In genomic region chr6:7857356-7858247, GRCm38 (mm10) we compare ENCODE assay signal across 15 mouse cellular contexts. TPM values are rescaled to one million over a fixed set of nuclear protein-coding genes. Genes with fewer than 3 reads are reported as not detected.
A peak's percentile ranks its signal among the peaks of the same experiment; 100 is the strongest.
DNase-seq lines count a peak whose midpoint lies in the region; ATAC-seq lines count a peak whose summit lies in the region.
"Had no signal": no experiment of that assay in that cellular context is flagged by ENCODE, and none has a peak within 500 bp of the region (broad histone marks: within the 10 kb centered on the region; RNA-seq: fewer than 3 reads in every experiment).

No protein-coding gene starts in this region.

- DNase-seq in adrenal gland, adult 2 months = peak; percentile 60
- DNase-seq in adrenal gland, adult 8-10 months = no peak
- DNase-seq in kidney, postnatal 14 days = peak; percentile 28
- DNase-seq in lung, postnatal 25 days (ENCODE audit: low spot score) = peak; percentile 34
- DNase-seq in thymus, postnatal 14 days = no peak
- no peak for DNase-seq in right cerebral cortex, postnatal 10 days (ENCODE audit: low spot score in 2 of 2)
- DNase-seq: cerebellum, postnatal 14 days; gastrocnemius, postnatal 10 days; heart, postnatal 36 days had no signal

- no peaks in the 10 kb centered on the region for H3K9me3 ChIP-seq in kidney, embryonic 14.5 days (ENCODE audit: control insufficient read depth, low read length)
- H3K9me3 ChIP-seq in liver, embryonic 12.5 days (replicated peaks) = no peaks in the 10 kb centered on the region
- H3K9me3 ChIP-seq: embryonic facial prominence, embryonic 12.5 days; forebrain, embryonic 15.5 days; neural tube, embryonic 15.5 days had no signal

- no peak overlapping the region for H3K4me3 ChIP-seq in kidney, embryonic 14.5 days (ENCODE audit: low read length)
- H3K4me3 ChIP-seq in liver, embryonic 12.5 days = no peak overlapping the region
- H3K4me3 ChIP-seq: embryonic facial prominence, embryonic 12.5 days; forebrain, embryonic 15.5 days; neural tube, embryonic 15.5 days had no signal

- ATAC-seq in kidney, embryonic 14.5 days (ENCODE audit: low FRiP score, low TSS enrichment) = no peak
- ATAC-seq in liver, embryonic 12.5 days = peak; percentile 80
- ATAC-seq: forebrain, embryonic 15.5 days; intestine, postnatal 0 days had no signal

- H3K27ac ChIP-seq in kidney, embryonic 14.5 days (ENCODE audit: low read depth, low read length) = no peak overlapping the region
- peak overlapping the region; percentile 69 for H3K27ac ChIP-seq in liver, embryonic 12.5 days
- H3K27ac ChIP-seq: embryonic facial prominence, embryonic 12.5 days; forebrain, embryonic 15.5 days; neural tube, embryonic 15.5 days had no signal

- H3K36me3 ChIP-seq in kidney, embryonic 14.5 days (ENCODE audit: control insufficient read depth, insufficient read depth, low read length) = no peaks in the 10 kb centered on the region
- H3K36me3 ChIP-seq in liver, embryonic 12.5 days = peaks cover 5% of the 10 kb centered on the region; the same call in 1 of the 2 replicates
- H3K36me3 ChIP-seq: embryonic facial prominence, embryonic 12.5 days; forebrain, embryonic 15.5 days; neural tube, embryonic 15.5 days had no signal

- 81% methylated on average over 8 of the region's 8 CpGs for WGBS in kidney, embryonic 14.5 days
- WGBS in liver, embryonic 12.5 days (ENCODE audit: insufficient replicate concordance) = 60% methylated on average over 8 of the region's 8 CpGs

- no peaks in the 10 kb centered on the region for H3K27me3 ChIP-seq in kidney, embryonic 14.5 days (ENCODE audit: control insufficient read depth, insufficient read depth, low read length)
- no peaks in the 10 kb centered on the region for H3K27me3 ChIP-seq in liver, embryonic 12.5 days (replicated peaks)
- H3K27me3 ChIP-seq: embryonic facial prominence, embryonic 12.5 days; forebrain, embryonic 15.5 days; neural tube, embryonic 15.5 days had no signal

- H3K4me1 ChIP-seq in kidney, embryonic 14.5 days (ENCODE audit: control insufficient read depth, insufficient read depth, low read length) = no peaks in the 10 kb centered on the region
- H3K4me1 ChIP-seq in liver, embryonic 12.5 days = peaks cover 58% of the 10 kb centered on the region

- H3K4me2 ChIP-seq in kidney, embryonic 14.5 days (replicated peaks; ENCODE audit: low read depth, low read length) = no peak overlapping the region
- peak overlapping the region; percentile 22; the same call in 1 of the 2 replicates for H3K4me2 ChIP-seq in liver, embryonic 12.5 days
- H3K4me2 ChIP-seq: embryonic facial prominence, embryonic 12.5 days; forebrain, embryonic 15.5 days; neural tube, embryonic 15.5 days had no signal

- H3K9ac ChIP-seq in kidney, embryonic 14.5 days (ENCODE audit: low read depth, low read length) = no peak overlapping the region
- H3K9ac ChIP-seq in liver, embryonic 12.5 days = no peak overlapping the region
- H3K9ac ChIP-seq: embryonic facial prominence, embryonic 12.5 days; forebrain, embryonic 15.5 days; neural tube, embryonic 15.5 days had no signal

RNA-seq across cellular contexts. Expression of gene C1galt1, which starts 13.0 kb away (rescaled TPM):
- total RNA-seq in adrenal gland, adult 2 months (2021) = 10 to 100 TPM; 24.2 to 41.7 TPM
- polyA plus RNA-seq in adrenal gland, adult 2 months (2012; rRNA removed) = 1.9 and 2.7 TPM in 2 replicates
- 10 to 100 TPM; 24.0 to 27.2 (median 26.3) TPM for total RNA-seq in adrenal gland, adult 8-10 months (2022)
- polyA plus RNA-seq in kidney, embryonic 14.5 days (2014; fragmentation: Nextera tagmentation; extraction: Ambion mirVana) = 4.2 and 5.3 TPM in 2 replicates
- polyA plus RNA-seq in liver, embryonic 12.5 days (2016; fragmentation: Nextera tagmentation; extraction: Ambion mirVana) = 5.9 and 6.3 TPM in 2 replicates

Comparison
In these comparisons a context has a peak if more than half of its experiments do, and no peak if none do; other contexts are left out.
1. DNase-seq: peak in adrenal gland, adult 2 months (single experiment), kidney, postnatal 14 days (single experiment) and lung, postnatal 25 days (single experiment); none in adrenal gland, adult 8-10 months (single experiment), thymus, postnatal 14 days (single experiment) and right cerebral cortex, postnatal 10 days (0 of 2).